Mouse (Mus musculus) megakaryocyte-erythroid progenitor cell, adult 5-6 weeks (primary cell): ENCODE measurements around the gene Mak. TPM values are rescaled to one million over a fixed set of nuclear protein-coding genes. Genes with fewer than 3 reads are reported as not detected.

Experiments used
- ATAC-seq: replicated peaks from 2 replicates; pipeline ENCODE4 v1.8.0; 2016; ENCODE audit warnings: mild to moderate bottlenecking, inconsistent platforms; ENCODE audit not compliant: severe bottlenecking, poor library complexity, low FRiP score, low TSS enrichment
- total RNA-seq, 2 experiments: library from RNA; stranded (forward) in 1 of 2; stranded (reverse) in 1 of 2; fragments of 200-1000, 215-1000 nt in 1 of 2; fragments of >200 nt in 1 of 2; fragmentation: Nextera tagmentation in 1 of 2; gene quantifications; 2 replicates each; pipeline ENCODE4 v1.2.3; 2014 to 2017

Mak gene
- total RNA-seq (2014; fragmentation: Nextera tagmentation) = not detected in 2 replicates
- not detected in 2 replicates for total RNA-seq (2017)

- peak; percentile 97 for ATAC-seq
Measured at GRCm38 (mm10) chr13:41079421-41079780, at the start of gene Mak. TSS of gene Mak (minus strand) at chr13:41079706.

DNA sequence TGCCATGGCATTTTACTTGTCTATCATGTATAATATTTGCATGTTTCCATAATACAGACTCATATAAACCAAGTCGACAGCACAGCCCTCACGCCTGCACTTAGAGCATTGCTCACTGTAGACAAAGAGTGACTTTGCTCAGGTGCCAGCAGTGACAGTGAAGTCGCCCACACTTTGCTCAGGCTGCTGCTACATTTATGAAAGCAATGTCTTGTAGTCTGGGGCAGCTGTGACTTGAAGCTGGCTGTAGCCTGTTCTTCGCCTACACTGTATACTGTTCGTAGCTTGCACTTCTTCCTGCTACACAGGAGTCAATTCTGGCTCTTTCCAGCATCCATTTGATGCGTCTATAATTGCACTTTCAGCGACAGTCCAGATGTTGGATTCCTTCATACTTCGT lies 49.6 kb upstream of the Mak start:
- no peak for ATAC-seq

DNA sequence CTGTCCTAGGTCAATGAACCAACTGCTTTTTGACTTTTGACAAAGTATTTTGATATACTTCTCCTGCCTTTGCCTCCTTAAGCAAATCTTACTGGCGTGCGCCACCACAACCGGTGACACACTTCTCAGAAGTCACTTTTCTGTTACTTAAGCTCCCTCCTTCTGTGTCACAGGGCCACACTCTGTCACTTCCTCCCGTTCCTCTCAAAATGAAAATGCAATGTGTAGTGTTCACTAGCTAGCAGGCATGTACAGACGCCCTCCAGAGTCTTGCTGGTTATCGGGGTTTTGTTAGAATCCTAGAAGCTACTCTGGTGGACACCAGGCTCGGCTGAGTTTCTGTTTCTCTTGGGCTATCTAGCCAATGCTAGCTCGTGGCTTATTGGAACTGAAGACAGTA lies 48.8 kb upstream of the Mak start:
- ATAC-seq = no peak

- ATAC-seq = no peak
Measured at GRCm38 (mm10) chr13:41123666-41124225, 44.2 kb upstream of the Mak start.

GRCm38 (mm10) chr13:41119152-41119945 lies 39.8 kb upstream of the Mak start:
- no peak for ATAC-seq

- ATAC-seq = no peak
Measured at GRCm38 (mm10) chr13:41113940-41114339, 34.4 kb upstream of the Mak start, which contains the start of gene Sycp2l. TSS of gene Sycp2l (plus strand) at chr13:41114307.

GRCm38 (mm10) chr13:41110935-41111334 lies 31.4 kb upstream of the Mak start, which contains the start of gene Gcm2:
TSS of gene Gcm2 (minus strand) at chr13:41111035.
- ATAC-seq = no peak

- no peak for ATAC-seq
Measured at GRCm38 (mm10) chr13:41105541-41105940, 26.0 kb upstream of the Mak start.

DNA sequence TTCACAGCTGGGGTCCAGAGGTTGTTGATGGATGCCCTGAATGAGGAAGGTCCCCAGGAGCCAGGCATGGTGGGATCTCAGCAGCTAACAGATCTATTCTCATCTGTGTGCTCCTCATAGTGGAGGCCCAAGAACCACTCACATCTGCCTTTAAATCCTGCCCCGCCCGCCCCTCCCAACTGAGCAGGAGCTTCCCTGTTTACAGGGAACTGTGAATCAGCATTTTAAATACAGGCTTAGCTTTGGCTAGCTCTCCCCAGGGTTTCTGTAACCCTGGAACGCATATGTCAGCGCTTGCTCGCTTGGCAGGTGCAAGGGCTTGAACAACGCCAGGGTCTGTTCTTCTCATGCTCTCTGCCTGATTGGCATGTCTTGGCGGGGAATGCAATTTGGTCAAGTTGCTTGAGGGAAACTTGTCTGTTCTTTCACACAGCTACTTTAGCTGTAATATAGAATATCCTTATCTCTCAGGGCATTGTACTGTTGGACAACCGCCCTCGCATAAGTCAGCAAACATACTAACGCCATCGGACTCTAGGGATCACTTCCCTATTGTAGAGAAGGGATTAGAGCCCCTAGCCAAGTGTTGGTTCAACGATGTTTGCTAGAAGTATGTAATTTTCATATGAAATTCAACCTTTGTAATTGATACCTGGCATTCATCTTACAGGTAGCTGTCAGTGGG lies 24.5 kb upstream of the Mak start:
- ATAC-seq = no peak

GRCm38 (mm10) chr13:41100031-41100430 lies 20.5 kb upstream of the Mak start:
- ATAC-seq = no peak

GRCm38 (mm10) chr13:41098325-41098724 lies 18.8 kb upstream of the Mak start:
- no peak for ATAC-seq

GRCm38 (mm10) chr13:41097324-41098058 lies 18.0 kb upstream of the Mak start:
- no peak for ATAC-seq

- ATAC-seq = no peak
Measured at GRCm38 (mm10) chr13:41094160-41094559, 14.7 kb upstream of the Mak start.

DNA sequence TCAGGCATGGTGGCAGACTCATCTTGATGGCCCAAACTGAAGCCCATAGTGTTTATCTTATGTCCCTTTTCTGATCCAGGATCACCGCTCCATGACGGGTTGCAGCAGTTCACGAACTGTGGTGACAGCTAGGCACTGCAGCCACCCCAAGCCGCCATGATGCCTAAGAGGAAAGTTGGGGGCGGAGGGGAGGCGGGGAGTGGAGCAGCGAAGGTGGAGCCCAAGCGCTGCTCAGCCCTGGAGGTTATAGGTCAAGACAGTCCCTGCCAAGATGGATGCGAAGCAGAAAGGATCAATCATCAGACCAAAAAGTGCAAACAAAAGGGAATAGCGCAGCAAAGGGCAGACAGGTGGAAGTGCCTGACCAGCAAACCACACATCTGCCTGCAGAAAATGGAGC lies 11.8 kb upstream of the Mak start:
- ATAC-seq = no peak

- no peak for ATAC-seq
Measured at GRCm38 (mm10) chr13:41088746-41089145, 9.2 kb upstream of the Mak start.

- 0 out of 2 replicates have a peak, but pooled peaks have one; percentile 63 for ATAC-seq
Measured at GRCm38 (mm10) chr13:41085140-41085539, 5.6 kb upstream of the Mak start.

GRCm38 (mm10) chr13:41084521-41084920 lies 5.0 kb upstream of the Mak start:
- no peak for ATAC-seq

GRCm38 (mm10) chr13:41080700-41081099 lies 1.2 kb upstream of the Mak start:
- no peak for ATAC-seq

- ATAC-seq = no peak
Measured at GRCm38 (mm10) chr13:41079859-41080258, 353 bp upstream of the Mak start.
